Mouse (Mus musculus) neural tube, embryonic 10.5 days (tissue): ENCODE data around the gene Mtg2.

Experiments
- DNase-seq: peaks from one replicate; pipeline ENCODE4 v3.0.0-alpha.2; 2017; ENCODE audit warnings: low spot score; ENCODE audit errors: extremely low spot score

Gene Mtg2

DNA sequence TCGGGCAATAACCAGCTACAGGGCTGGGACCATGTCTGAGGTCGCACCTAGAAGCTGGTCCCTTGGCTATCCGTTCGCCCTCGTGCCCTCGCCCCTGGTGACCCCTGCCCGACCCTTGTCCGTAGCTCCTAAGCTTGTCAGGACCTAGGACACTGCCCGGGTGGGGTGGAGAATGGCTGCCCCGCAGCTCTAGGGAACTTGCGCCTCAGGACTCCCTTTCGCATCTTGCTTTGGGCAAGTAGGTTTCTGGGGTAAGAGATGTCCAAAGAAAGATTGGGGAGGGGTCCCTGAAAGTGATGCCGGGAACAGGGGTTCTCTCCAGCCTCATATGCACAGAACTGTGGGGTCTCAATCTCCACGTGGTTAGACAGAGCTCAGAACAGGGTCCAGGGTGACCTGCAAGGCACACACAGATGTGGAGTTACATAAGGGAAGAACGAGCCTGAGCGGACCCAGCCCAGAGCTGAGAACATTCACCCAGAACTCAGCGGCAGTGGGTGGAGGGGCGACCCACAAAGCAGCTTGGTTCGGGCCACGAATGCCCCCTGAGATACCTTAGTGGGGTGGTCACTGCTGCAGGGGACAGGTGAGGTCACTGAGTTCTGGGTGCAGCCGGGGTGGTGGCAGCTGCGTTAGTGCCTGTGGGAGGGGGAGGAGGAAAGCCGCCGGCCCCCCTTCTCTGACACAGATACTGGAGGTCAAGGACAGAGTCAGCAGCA, 34.4 kb downstream of the Mtg2 start:
- DNase-seq, result no peak

DNA sequence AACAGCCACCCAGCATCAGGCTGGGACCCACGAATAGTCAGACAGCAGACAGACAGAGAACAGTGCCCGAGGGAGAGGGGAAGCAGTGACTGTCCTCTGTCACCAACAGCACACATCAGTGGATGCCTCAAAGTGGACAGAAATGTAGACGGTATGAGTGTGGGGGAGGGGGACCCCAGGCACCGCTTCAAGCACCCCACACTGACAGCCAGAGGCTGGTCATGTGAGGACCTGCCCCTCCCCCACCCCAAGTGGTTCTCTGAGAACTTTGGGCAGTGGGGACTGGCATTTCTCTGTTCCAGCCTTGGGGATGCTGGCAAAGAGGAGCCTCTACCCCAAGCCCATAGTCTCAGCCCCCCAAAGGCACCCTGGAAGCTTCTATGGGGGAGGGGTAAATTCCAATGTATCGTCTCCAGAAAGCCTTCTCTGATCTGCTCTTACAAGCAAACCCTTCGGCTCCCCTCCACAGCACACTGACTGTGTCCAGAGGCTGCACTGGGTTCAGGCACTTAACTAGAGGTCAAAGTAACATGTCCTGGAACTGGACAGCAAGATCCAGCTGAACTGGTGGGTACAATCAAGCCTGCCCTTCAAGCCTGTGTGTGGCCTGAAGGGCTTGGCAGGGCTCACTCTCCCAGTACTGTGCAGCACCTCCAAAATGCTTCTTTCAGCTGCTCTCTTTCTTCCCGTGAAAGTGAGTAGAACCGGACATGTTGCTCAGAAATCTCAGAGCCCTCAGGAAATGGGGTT, 35.2 kb downstream of the Mtg2 start:
- DNase-seq, result no peak

- DNase-seq, result no peak
These were observed 36.7 kb downstream of the Mtg2 start for GRCm38 (mm10) chr2:180107081-180107480.

GRCm38 (mm10) chr2:180108285-180108684, 37.9 kb downstream of the Mtg2 start:
- no peak for DNase-seq

GRCm38 (mm10) chr2:180113909-180114890, 43.8 kb downstream of the Mtg2 start:
- no peak for DNase-seq

- DNase-seq, result no peak
These were observed 44.9 kb downstream of the Mtg2 start for GRCm38 (mm10) chr2:180115279-180115678.

- no peak for DNase-seq
These were observed 45.7 kb downstream of the Mtg2 start for GRCm38 (mm10) chr2:180116081-180116493.

DNA sequence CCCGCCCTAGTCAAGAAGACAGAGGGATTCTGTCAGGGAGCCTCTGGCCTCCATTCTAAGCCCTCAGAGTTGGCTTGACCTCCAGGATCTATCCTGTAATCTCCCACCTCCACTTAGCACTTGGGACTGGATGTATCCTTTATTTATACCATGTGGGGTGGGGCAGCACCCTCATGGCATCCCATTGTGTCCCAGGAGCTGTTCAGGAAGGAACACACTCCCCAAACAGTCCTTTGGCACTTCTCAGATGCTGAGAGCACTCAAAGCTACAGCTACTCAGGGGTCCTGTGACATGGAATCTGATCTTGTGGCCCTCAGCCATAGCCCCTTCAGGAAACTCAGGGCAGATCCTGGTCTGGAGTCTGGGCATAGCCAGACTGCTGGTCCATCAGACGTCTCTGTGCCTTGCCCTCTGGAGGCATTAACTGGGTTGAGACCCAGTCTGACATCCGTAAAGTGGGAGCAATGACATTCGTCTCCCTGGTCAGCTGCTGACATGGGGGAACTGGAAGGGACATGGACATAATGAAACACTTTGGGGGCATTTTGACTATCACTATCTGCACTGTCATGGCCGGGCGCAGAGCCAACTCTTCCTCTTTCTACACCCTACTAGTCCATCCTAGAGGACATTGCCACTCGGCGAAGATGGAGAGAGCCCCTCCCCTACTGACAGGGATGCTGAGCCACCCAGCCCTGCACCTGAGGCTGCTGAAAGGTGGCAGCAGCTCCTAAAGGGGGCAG, 46.5 kb downstream of the Mtg2 start:
- no peak for DNase-seq

- DNase-seq, result peak; percentile 73
These were observed 47.3 kb downstream of the Mtg2 start for GRCm38 (mm10) chr2:180117485-180118194.

DNA sequence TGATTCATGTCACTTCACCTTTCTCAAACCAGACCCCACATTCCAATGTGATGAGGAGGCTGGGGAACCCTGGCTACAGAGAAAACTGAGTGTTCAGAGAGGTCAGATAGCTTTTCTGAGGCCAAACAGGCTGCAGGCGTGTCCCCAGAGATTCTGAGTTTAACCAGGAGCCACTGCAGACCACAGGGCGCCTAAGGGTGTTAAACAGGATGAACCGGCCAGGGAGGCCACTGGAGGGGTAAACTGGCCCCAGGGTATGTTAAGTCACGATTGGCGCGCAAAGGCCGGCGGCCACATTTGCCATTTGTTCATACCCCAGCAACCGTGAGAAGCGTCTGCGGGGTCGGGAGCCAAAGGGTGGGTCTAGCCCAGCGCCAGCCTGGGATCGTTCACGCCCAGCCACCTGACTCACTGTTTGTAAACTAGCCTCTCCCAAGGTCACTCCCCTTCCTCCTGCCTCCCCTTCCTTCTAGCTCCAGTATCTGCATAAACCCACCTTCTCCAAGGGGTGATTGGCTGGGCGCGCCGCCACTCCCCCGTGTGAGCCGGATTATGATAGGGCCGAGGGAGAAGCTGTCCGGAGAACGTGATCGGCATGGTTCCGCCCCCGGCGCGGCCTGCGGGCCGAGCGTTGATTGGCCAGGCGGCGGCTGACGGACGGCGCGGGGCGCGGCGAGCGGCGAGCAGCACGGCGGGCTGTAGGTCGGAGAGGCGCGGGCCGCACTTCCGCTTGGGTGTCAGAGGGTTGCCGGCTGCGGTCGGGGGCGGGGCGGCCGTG, 48.5 kb downstream of the Mtg2 start, which contains the start of gene Osbpl2:
Gene Osbpl2 (plus strand): TSS at position 646 of the 778 bp plus-strand sequence.
- peak; percentile 99 for DNase-seq

DNA sequence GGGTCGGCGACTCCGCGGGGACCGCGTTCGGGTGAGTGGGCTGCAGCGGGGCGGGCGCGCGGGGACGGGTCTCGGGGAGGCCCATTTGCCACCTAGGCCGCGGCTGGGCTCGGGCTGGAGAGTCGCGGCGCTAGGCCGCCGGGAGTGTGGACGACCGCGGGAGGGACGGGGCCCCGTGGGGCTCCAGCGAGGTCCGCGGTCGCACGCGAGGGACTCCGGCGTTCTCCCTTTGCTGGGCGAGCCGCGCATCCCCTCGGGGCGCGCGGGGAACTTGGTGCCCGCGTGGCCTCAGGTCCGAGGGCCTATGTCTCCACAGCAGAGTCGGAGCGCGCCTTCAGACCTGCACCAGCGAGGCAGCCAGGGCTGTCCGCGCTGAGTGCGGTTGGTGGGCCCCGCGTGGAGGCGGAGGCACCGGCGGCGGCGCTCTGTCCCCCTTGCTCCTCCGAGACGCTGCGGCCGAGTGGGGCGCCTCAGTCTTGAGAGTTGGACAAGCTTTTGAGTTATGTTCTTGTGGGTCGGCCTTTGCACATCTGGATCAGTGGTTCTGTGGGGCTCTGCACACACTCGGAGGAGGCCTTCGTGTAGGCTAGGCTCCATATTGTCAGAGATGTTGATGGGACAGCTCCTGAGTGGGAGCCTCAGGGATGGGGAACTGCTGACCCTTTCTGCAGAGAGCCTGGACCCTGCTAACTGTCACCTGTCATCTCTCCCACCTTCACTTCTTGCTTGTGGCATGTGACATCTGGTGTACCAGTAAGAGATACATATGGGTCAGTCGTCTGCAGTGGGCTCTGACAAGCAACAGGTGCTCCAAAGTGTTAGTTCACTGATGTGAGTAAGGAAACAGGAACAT, 49.3 kb downstream of the Mtg2 start:
- DNase-seq, result no peak

GRCm38 (mm10) chr2:180120292-180120761, 49.9 kb downstream of the Mtg2 start:
- no peak for DNase-seq

DNA sequence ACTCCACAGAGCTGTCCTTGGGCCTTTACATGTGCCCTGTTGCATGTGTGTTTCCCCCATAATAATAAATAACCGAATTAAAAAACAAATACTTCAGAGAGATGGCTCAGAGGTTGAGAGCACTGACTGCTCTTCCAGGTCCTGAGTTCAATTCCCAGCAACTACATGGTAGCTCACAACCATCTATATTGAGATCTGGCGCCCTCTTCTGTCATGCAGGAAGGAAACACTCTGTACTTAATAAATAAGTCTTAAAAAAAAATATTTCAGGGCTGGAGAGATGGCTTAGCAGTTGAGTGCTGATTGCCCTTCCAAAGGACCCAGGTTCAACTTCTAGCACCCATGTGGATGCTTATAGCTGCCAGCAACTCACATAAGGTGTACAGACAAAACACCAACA, 53.8 kb downstream of the Mtg2 start:
- DNase-seq, result no peak

- no peak for DNase-seq
These were observed 55.8 kb downstream of the Mtg2 start for GRCm38 (mm10) chr2:180126195-180126594.

- no peak for DNase-seq
These were observed 57.3 kb downstream of the Mtg2 start for GRCm38 (mm10) chr2:180127675-180128074.

GRCm38 (mm10) chr2:180133231-180133630, 62.8 kb downstream of the Mtg2 start:
- no peak for DNase-seq

DNA sequence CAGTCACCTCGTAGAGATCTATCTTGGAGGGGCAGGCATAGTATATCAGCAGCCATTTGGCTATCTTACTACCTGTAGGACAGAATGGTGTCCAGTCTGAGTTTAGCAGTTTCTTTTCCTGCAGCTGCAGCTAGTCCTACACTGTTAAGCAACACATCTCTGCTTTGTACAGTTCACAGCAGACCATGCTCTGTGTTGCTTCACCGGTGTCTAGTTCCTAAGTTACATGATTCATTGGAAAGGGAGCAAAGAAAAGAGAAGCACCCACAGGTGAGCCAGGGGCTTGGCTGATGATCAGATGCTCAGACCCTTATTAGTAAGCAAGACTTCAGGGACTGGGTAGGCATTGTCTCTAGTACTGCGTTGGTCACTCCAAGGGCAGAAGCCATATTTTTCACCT, 63.5 kb downstream of the Mtg2 start:
- DNase-seq, result no peak

GRCm38 (mm10) chr2:180135414-180135813, 65.0 kb downstream of the Mtg2 start:
- no peak for DNase-seq
